Mouse (Mus musculus) mesoderm, embryonic 11.5 days (tissue): ENCODE data around the gene Aipl1.
A peak's percentile ranks its signal among the peaks of the same experiment; 100 is the strongest.
"Not testable (repeated sequence)": the region's sequence is repeated elsewhere in the genome, so short reads cannot be mapped to it uniquely, and the experiment has no call there.

Experiments
- DNase-seq: peaks from one replicate; pipeline ENCODE4 v3.0.0-alpha.2; 2012; ENCODE audit warnings: low read depth, low spot score

The Aipl1 gene

DNA sequence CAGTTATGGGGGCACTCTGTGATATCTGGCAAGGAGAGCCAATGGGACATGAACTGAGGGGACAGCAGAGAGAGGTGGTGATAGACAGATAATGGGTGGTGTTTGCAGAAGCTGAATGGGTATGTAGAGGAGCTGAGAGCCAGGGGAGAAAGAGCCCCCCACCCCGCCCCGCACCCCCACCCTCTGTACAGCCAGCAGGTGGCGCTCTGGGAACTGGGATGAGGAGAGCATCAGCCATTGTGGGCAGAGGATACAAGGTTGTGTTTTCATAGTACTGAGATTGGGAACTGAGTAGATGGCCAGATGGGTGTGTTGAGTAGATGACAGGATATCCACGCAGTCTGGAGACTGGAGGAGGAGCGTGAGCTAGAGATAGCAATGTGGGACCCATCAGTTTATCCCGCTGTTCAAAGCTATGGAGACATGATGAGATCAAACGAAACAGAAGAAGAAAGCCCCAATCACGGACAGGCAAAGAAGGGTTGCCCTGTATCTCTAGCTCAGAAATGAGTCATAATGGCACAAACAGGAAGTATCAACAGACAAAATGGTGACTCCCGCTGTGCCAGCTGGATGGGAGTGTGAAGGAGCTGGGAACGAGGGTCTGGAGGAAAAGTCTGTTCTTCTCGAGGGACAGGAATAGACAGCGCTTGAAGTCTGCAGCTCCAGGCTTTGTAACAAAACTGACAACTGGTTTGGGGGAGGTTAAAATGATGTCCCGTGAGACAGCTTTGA lies 20.6 kb downstream of the Aipl1 start:
- DNase-seq: no peak

DNA sequence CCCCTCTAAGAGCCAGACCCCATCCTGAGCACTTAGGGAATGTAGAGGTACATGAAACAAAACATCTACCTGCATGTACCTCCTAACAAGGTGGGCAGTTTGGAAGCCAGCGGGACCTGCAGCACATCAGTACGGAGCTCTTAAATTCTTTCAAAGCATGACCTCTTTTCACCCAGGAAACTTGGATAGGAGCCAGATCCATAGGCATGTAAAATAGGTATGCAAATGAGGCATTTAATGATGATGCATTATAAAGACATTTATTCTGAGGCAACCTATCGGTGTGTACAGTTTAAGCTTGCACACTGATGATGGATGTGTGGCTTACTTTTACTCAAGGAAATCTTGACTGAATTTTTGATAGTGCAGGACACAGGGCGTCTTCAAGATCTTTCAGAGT lies 22.6 kb downstream of the Aipl1 start:
- DNase-seq: no peak

DNA sequence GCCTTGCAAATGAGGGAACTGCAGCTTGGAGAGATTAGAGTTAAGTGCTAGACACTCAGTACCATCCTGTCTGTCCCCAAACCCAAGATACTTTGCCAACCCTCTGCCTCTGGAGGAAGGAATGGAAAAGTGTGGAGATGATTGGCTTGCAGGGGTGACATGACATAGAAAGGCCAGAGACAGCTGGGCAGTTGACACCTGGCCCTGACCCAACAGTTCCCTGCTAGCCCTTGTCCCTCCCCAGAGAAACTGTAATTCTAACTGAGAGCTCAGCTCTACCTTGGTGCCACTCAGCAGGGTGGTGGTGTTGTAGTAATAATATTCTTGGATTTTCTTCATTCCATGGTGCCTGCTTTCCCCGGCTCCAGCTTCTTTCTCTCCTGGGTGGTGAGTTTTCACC lies 25.4 kb downstream of the Aipl1 start:
- DNase-seq: no peak

DNA sequence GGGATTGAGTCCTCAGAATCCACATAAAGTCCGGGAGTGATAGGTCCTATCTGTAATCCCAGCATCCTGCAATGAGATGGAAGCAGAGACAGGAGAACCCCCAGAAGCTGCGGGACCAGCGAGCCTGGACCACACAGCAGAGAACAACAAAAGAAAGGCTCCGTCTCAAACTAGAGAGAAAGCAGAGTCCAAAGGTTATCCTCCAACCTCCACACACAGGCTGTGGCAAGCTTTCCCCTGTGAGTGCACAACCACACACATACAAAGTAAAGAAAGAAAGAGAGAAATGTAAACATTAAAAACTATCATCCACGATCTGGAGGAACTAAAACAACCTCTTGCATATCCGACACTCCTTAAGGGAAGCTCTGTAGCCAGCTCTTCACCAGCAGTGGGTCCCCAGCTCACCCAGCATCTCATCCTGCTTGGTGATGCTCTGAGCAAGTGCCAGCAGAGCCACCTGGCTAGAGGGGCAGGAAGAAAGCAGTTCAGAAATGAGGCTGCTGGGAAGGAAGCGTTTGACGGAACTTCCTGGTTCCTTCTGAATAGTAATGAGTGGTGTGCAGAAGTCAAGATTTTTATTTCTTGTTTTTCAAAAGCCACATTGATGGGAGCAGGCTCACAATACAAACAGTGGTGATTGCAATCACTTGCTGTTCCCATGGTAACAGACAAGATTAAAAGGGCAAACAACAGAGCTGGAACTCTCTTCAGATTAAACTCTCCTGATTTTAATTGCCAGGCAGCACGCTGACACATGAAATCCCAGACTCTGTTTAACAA lies 26.2 kb downstream of the Aipl1 start:
- no peak for DNase-seq

DNA sequence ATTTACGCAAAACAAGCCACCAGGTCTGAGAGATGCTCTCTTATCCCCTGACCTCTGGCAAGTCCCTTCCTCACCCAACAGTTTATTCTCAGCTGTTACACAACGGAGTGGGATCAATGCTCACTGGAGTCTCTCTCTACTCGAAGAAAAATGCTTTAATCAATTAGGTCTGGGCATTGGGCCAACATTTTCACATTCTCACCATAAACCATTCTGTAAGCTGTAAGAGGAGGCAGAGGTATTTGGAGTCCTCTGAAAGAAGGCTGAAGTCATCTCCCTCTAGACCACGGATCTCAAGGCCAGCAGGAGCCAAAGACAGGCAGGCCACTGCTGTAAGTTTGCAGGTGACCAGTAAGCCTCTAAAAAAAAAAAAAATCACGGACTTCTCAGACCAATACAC lies 26.9 kb downstream of the Aipl1 start:
- DNase-seq: no peak

DNA sequence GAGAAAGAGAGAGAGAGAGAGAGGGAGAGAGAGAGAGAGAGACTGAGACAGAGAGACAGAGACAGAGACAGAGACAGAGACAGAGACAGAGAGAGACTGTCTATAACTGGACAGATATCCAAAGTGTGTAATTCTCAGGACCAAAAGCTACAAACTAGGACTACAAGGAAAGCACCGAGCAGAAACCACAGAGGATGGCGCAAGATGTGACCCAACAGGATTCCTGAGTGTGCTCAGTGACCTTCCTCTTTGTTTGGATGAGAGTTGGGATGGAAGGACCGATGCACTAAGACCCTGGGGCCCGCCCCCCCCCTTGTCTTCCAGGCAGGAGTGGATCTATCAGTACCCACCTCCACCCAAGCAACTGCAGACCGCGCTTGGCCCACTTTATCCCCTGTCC lies 31.8 kb downstream of the Aipl1 start:
- no peak for DNase-seq

DNA sequence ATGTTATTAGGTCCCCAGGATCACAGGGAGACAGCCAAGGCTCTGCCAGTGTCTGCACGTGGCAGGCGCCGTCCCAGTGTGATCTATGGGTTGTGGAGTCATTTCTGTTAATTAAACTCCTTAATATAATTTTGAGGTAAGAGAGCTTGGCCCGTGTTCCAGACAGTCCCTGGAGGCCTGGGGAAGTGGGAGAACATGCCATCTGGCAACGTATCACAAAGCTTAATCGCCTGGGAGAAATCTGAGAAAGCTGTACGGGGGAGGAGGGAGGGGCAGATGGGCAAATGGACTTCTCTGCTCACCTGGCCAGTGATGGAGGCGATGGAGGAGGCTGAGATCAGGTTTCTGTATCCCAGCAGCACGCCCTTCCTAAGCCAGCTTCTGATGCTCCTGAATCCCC lies 34.1 kb downstream of the Aipl1 start:
- DNase-seq: no peak

DNA sequence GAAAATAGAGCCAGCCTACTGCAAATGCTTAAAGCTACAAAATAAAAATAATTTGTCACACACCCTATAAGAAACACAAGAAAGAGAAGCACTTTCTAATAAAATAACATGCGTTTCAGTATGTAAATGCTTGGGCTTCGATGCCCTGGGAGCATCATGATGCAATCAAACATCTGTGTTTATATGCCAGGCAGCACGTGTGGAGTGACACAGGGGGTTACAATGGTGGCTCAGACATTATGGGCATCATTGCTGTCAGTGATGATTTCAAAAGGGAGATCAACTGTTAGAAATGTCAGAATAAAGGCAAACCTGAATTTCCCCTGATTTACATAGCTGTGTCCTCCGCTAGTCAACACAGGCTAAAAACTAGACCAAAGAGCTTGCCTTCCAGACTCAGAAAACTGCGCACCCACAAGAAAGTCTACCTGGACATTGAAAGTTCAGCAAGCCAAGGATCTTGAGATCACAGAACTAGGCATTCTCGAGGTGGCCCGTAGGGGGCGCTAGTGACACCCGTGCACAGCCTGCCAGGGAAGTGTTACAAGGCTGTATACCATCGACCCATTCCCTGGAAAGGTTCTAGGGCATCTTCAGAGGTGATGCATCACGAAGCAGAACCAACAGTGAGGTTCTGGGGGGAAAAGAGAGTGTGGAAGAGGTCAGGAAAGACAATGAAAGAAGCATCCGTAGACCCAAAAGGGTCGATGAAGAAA lies 35.0 kb downstream of the Aipl1 start:
- DNase-seq: no peak

DNA sequence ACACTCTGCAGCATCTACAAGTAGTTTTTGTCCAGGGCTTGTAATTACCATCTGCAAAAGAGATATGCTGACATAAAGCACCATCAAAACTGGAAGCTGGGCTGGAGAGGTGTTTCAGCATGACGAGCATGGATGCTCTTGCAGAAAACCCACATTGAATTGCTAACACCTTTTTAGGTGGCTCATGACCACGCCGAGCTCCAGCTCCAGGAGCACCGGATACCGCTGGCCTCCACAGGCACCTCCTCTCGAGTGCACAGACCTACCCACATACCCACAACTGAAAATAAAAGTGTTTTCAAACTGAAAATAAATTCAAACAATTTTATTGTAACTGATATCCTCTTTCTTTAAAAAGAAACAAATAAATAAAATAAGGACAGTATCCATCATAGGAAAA lies 37.1 kb downstream of the Aipl1 start:
- no peak for DNase-seq

DNA sequence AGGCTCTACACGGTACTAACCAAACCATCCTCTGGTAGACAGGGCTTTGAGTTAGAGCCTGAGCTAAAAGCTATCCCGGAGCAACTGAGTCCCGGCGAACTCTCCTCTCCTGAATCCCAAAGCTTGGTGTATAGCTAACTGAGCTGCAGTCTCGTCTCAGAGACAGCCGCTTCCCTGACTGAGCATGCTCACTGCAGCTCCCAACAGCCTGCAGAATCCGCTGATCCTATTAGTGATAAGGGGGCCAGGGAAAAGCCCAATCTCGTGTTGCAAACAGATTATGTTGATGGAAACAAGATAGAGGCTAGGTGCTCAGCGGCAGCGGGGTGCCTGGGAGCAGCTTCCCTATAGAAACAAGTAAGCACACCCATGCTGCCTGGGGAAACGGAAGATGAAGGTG lies 40.5 kb downstream of the Aipl1 start:
- no peak for DNase-seq

DNA sequence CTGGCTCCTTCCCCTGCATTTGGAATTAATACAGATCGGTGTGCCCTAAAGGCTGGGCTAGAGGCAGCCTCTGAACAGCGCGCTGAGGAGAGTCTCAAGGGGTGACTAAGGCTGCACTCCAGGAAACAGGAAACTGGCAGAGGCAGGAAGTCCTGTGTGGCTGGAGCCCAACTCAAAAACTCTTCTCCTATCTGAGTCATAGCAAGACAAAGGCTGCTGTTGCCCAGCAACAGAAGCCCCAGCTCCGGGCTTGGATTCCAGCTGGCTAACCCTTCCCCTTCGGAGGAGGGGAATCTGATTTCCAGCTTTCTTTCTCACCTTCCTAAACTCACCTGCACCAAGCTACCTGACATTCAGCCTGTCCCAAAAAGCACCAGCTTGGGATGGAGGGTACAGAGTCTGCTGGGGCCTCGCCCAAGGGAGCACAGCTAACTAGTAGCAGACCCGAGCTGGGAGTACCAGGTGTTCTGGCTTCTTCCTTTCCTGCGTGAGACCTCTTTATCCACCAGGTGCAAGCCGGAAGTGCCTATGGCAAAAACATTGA lies 41.3 kb downstream of the Aipl1 start:
- DNase-seq: no peak

DNA sequence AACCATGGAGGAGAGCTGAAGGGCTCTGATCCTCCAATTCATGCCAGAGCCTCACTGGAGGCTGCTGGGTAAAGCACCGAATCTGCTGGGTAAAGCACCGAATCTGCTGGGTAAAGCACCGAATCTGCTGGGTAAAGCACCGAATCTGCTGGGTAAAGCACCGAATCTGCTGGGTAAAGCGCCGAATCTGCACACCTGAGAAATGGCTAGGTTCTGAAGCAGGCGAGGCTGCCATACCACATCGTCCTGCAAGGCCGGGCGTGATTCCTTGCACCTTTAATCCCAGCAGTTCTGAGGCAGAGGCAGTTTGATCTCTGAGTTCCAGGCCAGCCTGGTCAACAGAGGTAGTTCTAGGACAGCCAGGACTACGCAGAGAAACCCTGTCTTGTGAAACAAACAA lies 44.9 kb downstream of the Aipl1 start:
- DNase-seq: no peak

DNA sequence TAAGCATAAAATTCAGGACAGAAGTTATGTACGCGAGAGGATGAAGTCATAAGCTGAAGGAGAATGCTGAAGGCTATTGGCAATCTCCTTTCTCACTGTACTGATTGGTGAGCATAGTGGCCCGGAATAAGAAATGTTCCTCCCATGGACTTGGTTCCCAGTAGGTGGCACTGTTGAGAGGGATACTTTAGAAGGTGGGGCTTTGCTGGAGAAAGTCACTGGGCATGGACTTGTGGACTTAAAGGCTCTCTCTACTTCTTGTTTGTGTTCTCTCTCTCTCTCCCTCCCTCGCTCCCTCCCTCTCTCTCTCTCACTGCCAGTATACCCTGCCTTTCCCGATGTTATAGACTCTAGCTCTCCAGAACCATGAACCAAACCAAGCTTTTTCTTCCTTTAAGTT lies 45.8 kb downstream of the Aipl1 start:
- peak; percentile 63 for DNase-seq

DNA sequence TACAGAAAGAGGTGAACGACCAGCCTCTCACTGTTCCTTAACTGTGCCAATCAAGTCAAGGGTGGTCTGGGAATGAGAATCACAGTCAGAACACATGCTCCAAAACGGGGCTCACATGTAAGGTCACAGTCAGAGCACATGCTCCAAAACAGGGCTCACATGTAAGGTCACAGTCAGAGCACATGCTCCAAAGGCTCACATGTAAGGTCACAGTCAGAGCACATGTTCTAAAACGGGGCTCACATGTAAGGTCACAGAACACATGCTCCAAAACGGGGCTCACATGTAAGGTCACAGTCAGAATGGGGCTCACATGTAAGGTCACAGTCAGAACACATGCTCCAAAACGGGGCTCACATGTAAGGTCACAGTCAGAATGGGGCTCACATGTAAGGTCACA lies 47.9 kb downstream of the Aipl1 start:
- not testable (repeated sequence) for DNase-seq

DNA sequence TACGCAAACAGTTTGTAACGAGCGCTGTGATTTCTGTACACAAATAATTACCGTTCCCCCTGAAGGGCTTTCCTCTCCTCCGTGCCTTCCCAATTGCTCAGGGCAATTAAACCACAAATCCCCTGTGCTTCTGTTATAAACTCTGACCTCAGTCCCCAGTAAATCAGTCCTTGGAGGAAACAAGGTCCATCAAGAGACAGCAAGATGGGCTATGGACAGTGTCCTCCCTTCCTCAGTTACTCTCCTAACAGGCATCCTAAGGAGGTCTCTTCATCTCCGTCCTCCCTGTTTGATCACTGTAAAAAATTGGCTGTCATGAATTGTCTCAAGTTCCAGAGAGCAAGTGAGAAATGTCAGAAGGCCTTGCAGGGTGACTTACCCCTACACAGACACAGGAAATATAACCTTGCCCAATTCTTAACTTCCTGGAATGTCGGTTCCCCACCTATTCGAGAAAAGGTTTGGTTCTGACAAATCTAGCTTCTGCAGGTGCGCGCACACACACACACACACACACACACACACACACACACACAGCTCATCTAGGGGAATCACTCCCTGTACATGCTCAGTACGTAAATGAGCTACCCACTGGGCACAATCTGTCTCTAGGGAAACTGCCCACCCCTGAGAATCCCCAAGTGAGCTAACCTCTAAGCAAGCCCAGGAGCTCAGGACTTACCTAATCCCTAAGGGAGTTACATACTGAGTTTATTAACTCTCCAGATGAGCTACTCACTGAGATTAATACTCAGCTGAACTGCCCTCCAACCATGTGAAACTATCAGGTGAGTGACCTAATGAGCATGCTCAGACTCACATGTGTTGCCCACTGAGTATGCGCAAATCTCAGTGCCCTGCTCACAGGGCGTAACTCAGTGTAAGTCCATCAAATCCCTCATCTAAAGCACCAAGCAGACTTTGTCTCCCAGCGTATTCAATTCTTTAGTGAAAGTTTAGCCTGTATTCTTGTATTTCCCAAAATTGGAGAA lies 49.9 kb downstream of the Aipl1 start:
- DNase-seq: no peak

DNA sequence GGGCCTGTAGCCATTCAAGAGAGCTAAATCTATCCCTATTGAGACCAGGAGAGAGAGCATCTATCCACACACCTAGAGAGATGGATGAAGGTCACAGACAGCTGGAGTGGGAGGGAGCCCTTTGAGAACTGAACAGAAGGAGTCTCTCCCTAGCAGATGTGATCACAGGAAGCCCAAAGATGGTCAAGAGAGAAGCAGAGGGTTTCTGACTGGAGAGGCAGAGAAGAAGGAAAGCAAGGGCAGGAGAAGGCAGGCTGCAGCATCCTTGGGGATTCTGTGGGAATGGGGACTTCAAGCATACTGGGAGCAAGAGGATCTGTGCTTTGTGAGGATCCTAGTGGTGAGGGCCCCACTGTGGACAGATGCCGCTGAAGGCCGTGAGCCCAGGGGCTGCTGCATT lies 51.5 kb downstream of the Aipl1 start:
- no peak for DNase-seq

DNA sequence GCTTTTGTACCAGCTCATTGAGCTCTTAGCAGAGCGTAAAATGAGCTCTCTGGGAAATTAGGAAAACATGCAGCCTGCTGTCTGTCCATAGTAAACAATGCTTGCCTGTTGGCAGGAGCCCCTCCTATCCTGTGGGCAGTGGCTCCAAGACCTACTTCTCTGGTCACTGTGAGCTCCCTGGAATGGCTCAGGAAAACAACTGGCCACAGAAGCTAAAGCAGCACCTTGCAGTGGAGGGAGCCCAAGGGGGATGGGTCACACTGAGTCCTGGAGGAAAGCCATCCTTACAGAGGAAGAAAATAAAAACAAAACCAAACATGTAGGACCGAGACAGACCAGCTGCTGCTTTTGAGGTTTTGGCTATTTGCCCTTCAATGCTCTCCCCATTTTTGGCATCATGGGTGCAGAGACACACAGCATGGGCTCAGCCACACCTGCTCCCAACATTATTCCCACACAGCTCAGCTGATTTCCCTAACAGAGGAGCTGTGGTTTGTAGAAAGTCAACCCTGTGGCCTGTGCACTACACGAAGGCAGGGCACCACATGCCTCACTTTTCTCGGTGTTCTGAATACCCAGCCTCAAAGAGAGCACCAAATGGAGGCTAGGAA lies 52.1 kb downstream of the Aipl1 start:
- no peak for DNase-seq

DNA sequence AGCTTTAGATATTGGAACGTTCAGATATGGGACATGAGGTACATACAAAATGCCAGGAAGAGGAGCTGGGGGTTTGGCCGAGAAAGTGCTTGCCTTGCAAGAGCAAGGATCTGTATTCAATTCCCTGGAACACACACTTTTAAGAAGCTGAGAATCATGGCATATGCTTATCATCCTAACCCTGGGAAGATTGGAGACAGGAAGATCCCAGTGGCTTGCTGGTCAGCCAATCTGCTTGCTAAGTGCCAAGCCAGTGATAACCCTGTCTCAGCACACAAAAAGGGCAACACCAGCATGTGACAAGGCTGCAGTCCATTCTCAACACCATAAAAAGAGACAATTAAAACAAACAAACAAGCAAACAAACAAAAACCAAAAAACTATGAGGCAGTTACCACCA lies 53.2 kb downstream of the Aipl1 start:
- DNase-seq: no peak
